In genomic region chr11:59058025-59058424, GRCm38 (mm10) we compare ENCODE assay signal across 22 mouse cellular contexts.
DNase-seq lines count a peak whose midpoint lies in the region; ATAC-seq and TF ChIP-seq lines count a peak whose summit lies in the region.
"Had no signal": no experiment of that assay in that cellular context is flagged by ENCODE, and none has a peak within 500 bp of the region (broad histone marks: within the 10 kb centered on the region; RNA-seq: fewer than 3 reads in every experiment).

No protein-coding gene starts in this region.

- TF ChIP-seq CTCF in kidney, postnatal 0 days (IDR thresholded peaks at IDR 0.05; ENCODE audit: low read depth): no peak
- no peak for TF ChIP-seq CTCF in liver, postnatal 0 days (IDR thresholded peaks at IDR 0.05; ENCODE audit: low read depth)

- no peak for TF ChIP-seq EP300 in liver, postnatal 0 days (IDR thresholded peaks at IDR 0.05; ENCODE audit: low read depth)

- H3K4me3 ChIP-seq in kidney, postnatal 0 days (replicated peaks; ENCODE audit: low read depth, low read length): no peak overlapping the region
- H3K4me3 ChIP-seq in liver, postnatal 0 days (ENCODE audit: low read depth, low read length): no peak overlapping the region

- H3K36me3 ChIP-seq in kidney, postnatal 0 days (ENCODE audit: insufficient read depth, low read length): no peaks in the 10 kb centered on the region
- no peaks in the 10 kb centered on the region for H3K36me3 ChIP-seq in liver, postnatal 0 days (replicated peaks; ENCODE audit: insufficient read depth, low read length)
- H3K36me3 ChIP-seq: G1E had no signal

- H3K27ac ChIP-seq in kidney, postnatal 0 days: no peak overlapping the region
- H3K27ac ChIP-seq in liver, postnatal 0 days (ENCODE audit: low read depth): no peak overlapping the region

- H3K4me2 ChIP-seq in kidney, postnatal 0 days (ENCODE audit: low read length): no peak overlapping the region
- no peak overlapping the region for H3K4me2 ChIP-seq in liver, postnatal 0 days (ENCODE audit: low read depth, low read length)

- no peaks in the 10 kb centered on the region for H3K4me1 ChIP-seq in kidney, postnatal 0 days (replicated peaks; ENCODE audit: insufficient read depth, low read length)
- H3K4me1 ChIP-seq in liver, postnatal 0 days (ENCODE audit: insufficient read depth): no peaks in the 10 kb centered on the region

- peak; percentile 90 for ATAC-seq in frontal cortex, adult (ENCODE audit: low TSS enrichment)
- no peak for ATAC-seq in kidney, postnatal 0 days (replicated peaks; ENCODE audit: low FRiP score, low read depth)
- no peak for ATAC-seq in liver, postnatal 0 days
- ATAC-seq: activated CD4-positive, CD25-positive, alpha-beta regulatory T cell, adult 4 months; CD4-positive, CD25-positive, alpha-beta regulatory T cell, adult 4 months; Patski had no signal

- 53% methylated on average over 3 of the region's 3 CpGs for WGBS in kidney, postnatal 0 days
- 52% methylated on average over 3 of the region's 3 CpGs for WGBS in liver, postnatal 0 days (ENCODE audit: insufficient replicate concordance)

- no peak for DNase-seq in frontal cortex, postnatal 14 days (ENCODE audit: low spot score in 2 of 2)
- DNase-seq in kidney, postnatal 0 days (ENCODE audit: low spot score): peak; percentile 73
- no peak for DNase-seq in kidney, postnatal 36 days
- DNase-seq in brain, adult 2 months (ENCODE audit: low read depth, low spot score): peak; percentile 42
- peak; percentile 42 for DNase-seq in telencephalon, adult 2 months (ENCODE audit: low read depth, low spot score)
- no peak for DNase-seq in gastrocnemius, adult 18-20 months (ENCODE audit: low spot score)
- no peak for DNase-seq in liver, postnatal 0 days
- DNase-seq: adrenal gland, adult 2 months; adrenal gland, adult 8-10 months; adrenal gland, postnatal 10 days; adrenal gland, postnatal 14 days; adrenal gland, postnatal 25 days; adrenal gland, postnatal 36 days; B cell, adult 2 months; cerebellum, adult 11 months; cerebellum, adult 11-12 months; cerebellum, adult 18-20 months had no signal

- H3K9me3 ChIP-seq in kidney, postnatal 0 days (replicated peaks; ENCODE audit: low read length): no peaks in the 10 kb centered on the region
- H3K9me3 ChIP-seq in liver, postnatal 0 days (ENCODE audit: low read length): no peaks in the 10 kb centered on the region
- H3K9me3 ChIP-seq: G1E had no signal

- no peaks in the 10 kb centered on the region for H3K27me3 ChIP-seq in kidney, postnatal 0 days (ENCODE audit: insufficient read depth, low read length)
- H3K27me3 ChIP-seq in liver, postnatal 0 days (ENCODE audit: insufficient read depth, low read length): no peaks in the 10 kb centered on the region

- H3K9ac ChIP-seq in kidney, postnatal 0 days (ENCODE audit: low read depth, low read length): no peak overlapping the region
- no peak overlapping the region for H3K9ac ChIP-seq in liver, postnatal 0 days (replicated peaks)

Comparison
In these comparisons a context has a peak if more than half of its experiments do, and no peak if none do; other contexts are left out.
1. DNase-seq: peak in kidney, postnatal 0 days (single experiment), brain, adult 2 months (single experiment) and telencephalon, adult 2 months (single experiment); none in frontal cortex, postnatal 14 days (0 of 2), kidney, postnatal 36 days (0 of 2), gastrocnemius, adult 18-20 months (single experiment) and liver, postnatal 0 days (single experiment).